Mouse (Mus musculus) kidney, adult 2 months (tissue): Measurements from ENCODE around the gene Sema5b.

Source experiments
- CTCF ChIP-seq: fragments of 200-500 bp; conservative IDR thresholded peaks from 2 replicates; pipeline ENCODE4 v1.5.1; 2011; ENCODE audit warnings: low read depth, mild to moderate bottlenecking, control low read depth, low read length, moderate library complexity, mixed read lengths; ENCODE audit not compliant: insufficient read depth, insufficient read length
- POLR2A ChIP-seq: fragments of 200-500 bp; IDR thresholded peaks from one replicate; pipeline ENCODE4 v1.6.1; 2011; ENCODE audit warnings: low read depth, low read length, control low read depth

DNA sequence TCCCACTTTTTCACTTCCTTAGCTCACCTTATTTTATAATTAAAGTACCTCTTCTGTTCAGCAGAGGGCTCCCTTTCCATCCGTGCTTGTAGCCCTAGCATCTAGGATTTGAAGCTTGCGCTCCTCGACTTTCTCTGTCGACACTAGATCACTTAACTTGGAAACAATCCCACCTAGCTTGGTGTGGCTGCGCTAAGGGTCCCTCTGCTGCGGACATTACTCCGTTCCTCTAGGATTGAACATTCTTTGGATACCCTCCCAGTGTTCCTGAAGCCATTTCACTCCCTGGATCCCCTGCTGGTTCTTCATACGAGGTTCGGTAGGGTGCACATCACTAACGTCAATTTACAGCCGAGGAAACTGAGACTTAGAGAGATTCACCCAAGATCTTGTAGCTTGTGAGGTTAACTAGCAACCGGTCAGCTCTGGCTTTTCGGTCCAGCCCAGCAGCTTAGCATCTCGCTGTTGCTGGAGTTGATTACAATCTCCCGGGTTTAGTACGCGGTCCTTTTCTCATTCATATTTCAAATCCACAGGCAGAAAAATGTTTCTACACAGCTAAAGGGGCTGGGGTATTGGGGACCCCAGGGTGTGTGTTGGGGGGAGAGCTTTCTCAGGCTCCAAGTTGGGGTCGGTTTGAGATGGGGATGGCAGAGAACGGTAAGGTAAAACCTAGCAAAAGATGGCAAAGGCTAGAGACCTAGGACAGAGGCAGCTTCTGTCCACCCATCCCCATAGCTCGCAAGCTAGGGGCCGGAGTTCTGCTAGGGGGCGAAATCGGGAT lies 420 bp upstream of the Sema5b start:
- TF ChIP-seq CTCF (peak; percentile 58), POLR2A (no peak)
